In the genomic region with DNA sequence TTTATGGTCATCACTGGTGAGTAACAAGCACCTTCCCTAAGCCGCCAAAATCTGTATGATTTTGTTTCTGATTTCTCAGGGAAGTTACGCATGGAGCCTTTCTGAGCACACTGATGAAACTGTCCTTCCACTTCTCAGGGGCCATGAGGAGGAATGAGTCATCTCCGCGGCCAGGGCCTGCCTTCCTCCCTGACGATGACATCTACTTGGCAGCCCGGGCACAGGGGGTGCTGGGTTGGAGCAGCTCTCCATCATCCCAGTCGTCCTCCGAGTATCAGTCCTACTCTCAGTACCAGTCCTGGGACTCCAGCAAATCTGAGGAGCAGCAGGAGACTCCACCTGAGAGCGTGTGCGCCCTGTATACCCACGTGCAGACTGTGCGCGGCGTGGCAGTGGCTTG, we compare ENCODE assay signal across 33 mouse cellular contexts. TPM values are rescaled to one million over a fixed set of nuclear protein-coding genes. Genes with fewer than 3 reads are reported as not detected.
DNase-seq lines count a peak whose midpoint lies in the region; ATAC-seq lines count a peak whose summit lies in the region.
"Had no signal": no experiment of that assay in that cellular context is flagged by ENCODE, and none has a peak within 500 bp of the region (broad histone marks: within the 10 kb centered on the region; RNA-seq: fewer than 3 reads in every experiment).

No protein-coding gene starts in this region.

- peak overlapping the region; percentile 25; the same call in 1 of the 2 replicates for H3K4me2 ChIP-seq in heart, embryonic 15.5 days
- no peak overlapping the region for H3K4me2 ChIP-seq in forebrain, embryonic 14.5 days (ENCODE audit: low read length)
- H3K4me2 ChIP-seq: embryonic facial prominence, embryonic 13.5 days; forebrain, embryonic 12.5 days; heart, embryonic 11.5 days; hindbrain, embryonic 12.5 days; liver, embryonic 13.5 days; lung, embryonic 14.5 days; midbrain, embryonic 13.5 days had no signal

- DNase-seq in adrenal gland, adult (ENCODE audit: inconsistent age in 2 of 2, low spot score in 1 of 2) = peak; percentile 70 to 82
- DNase-seq in adrenal gland, adult 18-20 months (ENCODE audit: low spot score in 2 of 2) = no peak
- DNase-seq in heart, adult 11 months = no peak
- peak; percentile 81 for DNase-seq in 416B (ENCODE audit: low read depth)
- DNase-seq in adrenal gland, postnatal 14 days = peak; percentile 68
- DNase-seq in forebrain, embryonic 14.5 days (ENCODE audit: low spot score) = no peak
- DNase-seq: cerebellum, adult 8-10 months; cerebellum, postnatal 36 days; embryo, embryonic 11 days; gastrocnemius, adult 2 months; kidney, postnatal 4 days; liver, embryonic 13.5 days; lung, embryonic 14.5 days; lung, postnatal 36 days; thymus, postnatal 36 days had no signal

- no peaks in the 10 kb centered on the region for H3K27me3 ChIP-seq in heart, embryonic 15.5 days
- H3K27me3 ChIP-seq in forebrain, embryonic 14.5 days (replicated peaks; ENCODE audit: control insufficient read depth, insufficient read depth, low read length) = no peaks in the 10 kb centered on the region
- H3K27me3 ChIP-seq: embryonic facial prominence, embryonic 13.5 days; hindbrain, embryonic 12.5 days; midbrain, embryonic 13.5 days had no signal

- WGBS in heart, embryonic 15.5 days = 60% methylated on average over 14 of the region's 14 CpGs
- 92% methylated on average over 14 of the region's 14 CpGs for WGBS in forebrain, embryonic 14.5 days

- H3K9me3 ChIP-seq in heart, embryonic 15.5 days (replicated peaks) = no peaks in the 10 kb centered on the region
- no peaks in the 10 kb centered on the region for H3K9me3 ChIP-seq in forebrain, embryonic 14.5 days (replicated peaks; ENCODE audit: control insufficient read depth, low read length)
- H3K9me3 ChIP-seq: embryonic facial prominence, embryonic 13.5 days; forebrain, embryonic 12.5 days; liver, embryonic 13.5 days had no signal

- no peak overlapping the region for H3K9ac ChIP-seq in heart, embryonic 15.5 days
- H3K9ac ChIP-seq in forebrain, embryonic 14.5 days (ENCODE audit: low read length) = no peak overlapping the region
- H3K9ac ChIP-seq: embryonic facial prominence, embryonic 13.5 days; forebrain, embryonic 12.5 days; hindbrain, embryonic 12.5 days; liver, embryonic 13.5 days; lung, embryonic 14.5 days; midbrain, embryonic 13.5 days had no signal

- no peaks in the 10 kb centered on the region for H3K36me3 ChIP-seq in heart, embryonic 15.5 days
- no peaks in the 10 kb centered on the region for H3K36me3 ChIP-seq in forebrain, embryonic 14.5 days (ENCODE audit: control insufficient read depth, insufficient read depth, low read length)
- H3K36me3 ChIP-seq: embryonic facial prominence, embryonic 13.5 days; forebrain, embryonic 12.5 days; G1E; hindbrain, embryonic 12.5 days; liver, embryonic 13.5 days; midbrain, embryonic 13.5 days had no signal

- H3K4me1 ChIP-seq in heart, embryonic 15.5 days (replicated peaks) = peaks cover 4% of the 10 kb centered on the region; the same call in 1 of the 2 replicates
- H3K4me1 ChIP-seq in forebrain, embryonic 14.5 days (ENCODE audit: control insufficient read depth, insufficient read depth, low read length) = no peaks in the 10 kb centered on the region
- H3K4me1 ChIP-seq: embryonic facial prominence, embryonic 13.5 days; forebrain, embryonic 12.5 days; hindbrain, embryonic 12.5 days; liver, embryonic 13.5 days; megakaryocyte, embryonic 14.5 days; midbrain, embryonic 13.5 days had no signal

- ATAC-seq in heart, embryonic 15.5 days (replicated peaks; ENCODE audit: insufficient number of reproducible peaks, insufficient read depth, low FRiP score, low read depth) = no peak; the same call in 1 of the 2 replicates
- no peak for ATAC-seq in forebrain, embryonic 14.5 days
- ATAC-seq: intestine, postnatal 0 days; midbrain, embryonic 13.5 days; Patski had no signal

- H3K27ac ChIP-seq in heart, embryonic 15.5 days = no peak overlapping the region
- no peak overlapping the region for H3K27ac ChIP-seq in forebrain, embryonic 14.5 days (ENCODE audit: low read depth, low read length)
- H3K27ac ChIP-seq: embryonic facial prominence, embryonic 13.5 days; forebrain, embryonic 12.5 days; gastrocnemius, adult 2 months; hindbrain, embryonic 12.5 days; liver, embryonic 13.5 days; midbrain, embryonic 13.5 days had no signal

- no peak overlapping the region for H3K4me3 ChIP-seq in heart, embryonic 15.5 days
- no peak overlapping the region for H3K4me3 ChIP-seq in forebrain, embryonic 14.5 days (ENCODE audit: low read depth, low read length)
- H3K4me3 ChIP-seq: embryonic facial prominence, embryonic 13.5 days; erythroblast, embryonic 14.5 days; forebrain, embryonic 12.5 days; gastrocnemius, adult 2 months; hindbrain, embryonic 12.5 days; liver, embryonic 13.5 days; megakaryocyte, embryonic 14.5 days; midbrain, embryonic 13.5 days had no signal

RNA-seq across cellular contexts. Expression of gene Fam170b, which starts 1.4 kb away (rescaled TPM):
- under 1 TPM in 1 of 2 experiments, not detected in 1; 0.29 TPM for total RNA-seq in adrenal gland, adult 18-20 months (2021)
- 0.11 and 0.13 TPM in 2 replicates for polyA plus RNA-seq in heart, embryonic 15.5 days (2015; fragmentation: Nextera tagmentation; extraction: Ambion mirVana)
- not detected in 2 replicates for total RNA-seq in adrenal gland, postnatal 14 days (2021)
- not detected in 2 replicates for polyA plus RNA-seq in forebrain, embryonic 14.5 days (2014; fragmentation: Nextera tagmentation; extraction: Ambion mirVana)
- total RNA-seq: gastrocnemius, adult 2 months; gastrocnemius, postnatal 4 days; left cerebral cortex, adult 18-20 months; left cerebral cortex, postnatal 36 days; neutrophil, adult 5-6 weeks had no signal
- polyA plus RNA-seq: embryonic facial prominence, embryonic 13.5 days; erythroblast, embryonic 14.5 days; forebrain, embryonic 12.5 days; G1E; heart, embryonic 11.5 days; hindbrain, embryonic 12.5 days; intestine, postnatal 0 days; limb, embryonic 14.5 days; liver, embryonic 13.5 days; midbrain, embryonic 13.5 days; Patski; small intestine, adult 2 months had no signal

RNA-seq across cellular contexts. Expression of gene Vstm4, which starts 21.4 kb away (rescaled TPM):
- 10 to 100 TPM in 1 of 2 experiments, 1 to 10 TPM in 1; 9.7 to 12.9 TPM for total RNA-seq in adrenal gland, adult 18-20 months (2021)
- 20.3 and 25.4 TPM in 2 replicates for polyA plus RNA-seq in heart, embryonic 15.5 days (2015; fragmentation: Nextera tagmentation; extraction: Ambion mirVana)
- 18.0 and 18.2 TPM in 2 replicates for total RNA-seq in adrenal gland, postnatal 14 days (2021)
- 6.0 and 9.2 TPM in 2 replicates for polyA plus RNA-seq in forebrain, embryonic 14.5 days (2014; fragmentation: Nextera tagmentation; extraction: Ambion mirVana)
- total RNA-seq: monocyte, adult 5-6 weeks; neutrophil, adult 5-6 weeks had no signal
- polyA plus RNA-seq: erythroblast, embryonic 14.5 days; G1E; Patski had no signal

RNA-seq across cellular contexts. Expression of gene Tmem273, which starts 49.4 kb away (rescaled TPM):
- 1 to 10 TPM; 2.2 to 2.3 TPM for total RNA-seq in adrenal gland, adult 18-20 months (2021)
- polyA plus RNA-seq in heart, embryonic 15.5 days (2015; fragmentation: Nextera tagmentation; extraction: Ambion mirVana) = 0.73 and 1.1 TPM in 2 replicates
- total RNA-seq in adrenal gland, postnatal 14 days (2021) = 1.4 and 2.0 TPM in 2 replicates
- 0.28 and 0.56 TPM in 2 replicates for polyA plus RNA-seq in forebrain, embryonic 14.5 days (2014; fragmentation: Nextera tagmentation; extraction: Ambion mirVana)
- total RNA-seq: G1E had no signal
- polyA plus RNA-seq: erythroblast, embryonic 14.5 days; G1E; Patski had no signal

Comparison
In these comparisons a context has a peak if more than half of its experiments do, and no peak if none do; other contexts are left out.
1. DNase-seq: peak in adrenal gland, adult (2 of 2), 416B (single experiment) and adrenal gland, postnatal 14 days (single experiment); none in adrenal gland, adult 18-20 months (0 of 2), heart, adult 11 months (single experiment) and forebrain, embryonic 14.5 days (single experiment).